Mouse (Mus musculus) T-helper 2 cell (primary cell): ENCODE measurements around the gene Crtac1.

Experiments
- in situ Hi-C: fragments of 300-600 bp; cut with MboI, MseI; formaldehyde crosslinking; loops from one replicate; pipeline ENCODE4 v1.15.1; 2025; ENCODE audit warnings: high pct_unique_total_duplicates

The Crtac1 gene

GRCm38 (mm10) chr19:42328160-42328559 lies 103.4 kb downstream of the Crtac1 start:
- in situ Hi-C loops: no loop called here

- in situ Hi-C loops: no loop called here
Measured at GRCm38 (mm10) chr19:42325894-42326293, 105.7 kb downstream of the Crtac1 start.

GRCm38 (mm10) chr19:42322357-42323090 lies 109.1 kb downstream of the Crtac1 start:
- in situ Hi-C loops: no loop called here

- in situ Hi-C loops: no loop called here
Measured at GRCm38 (mm10) chr19:42321936-42322335, 109.6 kb downstream of the Crtac1 start.

GRCm38 (mm10) chr19:42317648-42318425 lies 113.7 kb downstream of the Crtac1 start:
- in situ Hi-C loops: no loop called here

- in situ Hi-C loops: no loop called here
Measured at GRCm38 (mm10) chr19:42316998-42317397, 114.6 kb downstream of the Crtac1 start.

GRCm38 (mm10) chr19:42316525-42316924 lies 115.1 kb downstream of the Crtac1 start:
- in situ Hi-C loops: no loop called here

- in situ Hi-C loops: no loop called here
Measured at GRCm38 (mm10) chr19:42315914-42316313, 115.7 kb downstream of the Crtac1 start.

GRCm38 (mm10) chr19:42315070-42315679 lies 116.4 kb downstream of the Crtac1 start:
- in situ Hi-C loops: no loop called here

GRCm38 (mm10) chr19:42312191-42312590 lies 119.4 kb downstream of the Crtac1 start:
- in situ Hi-C loops: no loop called here

- in situ Hi-C loops: no loop called here
Measured at GRCm38 (mm10) chr19:42311332-42311731, 120.3 kb downstream of the Crtac1 start.

- in situ Hi-C loops: no loop called here
Measured at GRCm38 (mm10) chr19:42308931-42309330, 122.7 kb downstream of the Crtac1 start.

GRCm38 (mm10) chr19:42307019-42307418 lies 124.6 kb downstream of the Crtac1 start:
- in situ Hi-C loops: no loop called here

- in situ Hi-C loops: no loop called here
Measured at GRCm38 (mm10) chr19:42306202-42306601, 125.4 kb downstream of the Crtac1 start.

- in situ Hi-C loops: no loop called here
Measured at GRCm38 (mm10) chr19:42305746-42306145, 125.8 kb downstream of the Crtac1 start.

GRCm38 (mm10) chr19:42304506-42304905 lies 127.1 kb downstream of the Crtac1 start:
- in situ Hi-C loops: no loop called here

- in situ Hi-C loops: no loop called here
Measured at GRCm38 (mm10) chr19:42303210-42303813, 128.3 kb downstream of the Crtac1 start.

GRCm38 (mm10) chr19:42293216-42293615 lies 138.4 kb downstream of the Crtac1 start:
- in situ Hi-C loops: no loop called here

GRCm38 (mm10) chr19:42292106-42292505 lies 139.5 kb downstream of the Crtac1 start:
- in situ Hi-C loops: no loop called here

- in situ Hi-C loops: no loop called here
Measured at GRCm38 (mm10) chr19:42290954-42291661, 140.5 kb downstream of the Crtac1 start.

GRCm38 (mm10) chr19:42288361-42288760 lies 143.2 kb downstream of the Crtac1 start:
- in situ Hi-C loops: loop anchor here (5.0 kb wide), 1 partner anchor 319 kb away; no protein-coding TSS in a partner anchor
